Mouse (Mus musculus) monocyte, adult 2 months (primary cell): ENCODE measurements around the gene Olfr46.
"Not testable (repeated sequence)": the region's sequence is repeated elsewhere in the genome, so short reads cannot be mapped to it uniquely, and the experiment has no call there.

Experiments used
- DNase-seq, 2 experiments: peaks; one replicate each; pipeline ENCODE4 v3.0.0; 2022; ENCODE audit warnings: low spot score in 2 of 2, low read depth in 1 of 2

Olfr46 gene

DNA sequence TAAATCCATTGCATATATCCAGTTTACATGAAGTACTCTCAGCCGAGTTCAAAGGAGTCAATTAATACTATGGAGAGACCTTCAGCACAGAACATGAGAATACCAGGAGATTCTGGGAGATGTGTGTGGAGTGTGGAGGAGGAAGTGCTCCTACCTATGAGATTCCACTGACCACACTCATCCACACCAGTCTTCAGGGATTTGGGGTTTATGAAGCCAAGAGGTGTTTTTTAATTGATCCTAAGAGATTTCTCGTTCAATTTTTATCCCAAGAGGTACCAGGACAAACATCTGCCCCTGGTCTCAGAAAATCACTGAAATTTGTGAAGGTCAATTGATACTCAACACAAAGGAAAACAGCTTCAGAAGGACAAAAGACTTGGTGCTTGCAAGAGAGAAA is at the start of gene Olfr46:
Olfr46 (plus strand) TSS at position 301 of the 400 bp plus-strand sequence.
- DNase-seq: not testable (repeated sequence)

DNA sequence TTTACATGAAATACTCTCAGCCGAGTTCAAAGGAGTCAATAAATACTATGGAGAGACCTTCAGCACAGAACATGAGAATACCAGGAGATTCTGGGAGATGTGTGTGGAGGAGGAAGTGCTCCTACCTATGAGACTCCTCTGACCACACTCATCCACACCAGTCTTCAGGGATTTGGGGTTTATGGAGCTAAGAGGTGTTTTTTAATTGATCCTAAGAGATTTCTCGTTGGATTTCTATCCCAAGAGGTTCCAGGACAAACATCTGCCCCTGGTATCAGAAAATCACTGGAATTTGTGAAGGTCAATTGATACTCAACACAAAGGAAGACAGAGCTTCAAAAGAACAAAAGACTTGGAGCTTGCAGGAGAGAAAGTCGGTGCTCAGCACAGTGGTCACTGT is 33.5 kb upstream of the Olfr46 start, which contains the start of gene Olfr538:
Olfr538 (plus strand) TSS at position 301 of the 400 bp plus-strand sequence.
- DNase-seq: no peak

DNA sequence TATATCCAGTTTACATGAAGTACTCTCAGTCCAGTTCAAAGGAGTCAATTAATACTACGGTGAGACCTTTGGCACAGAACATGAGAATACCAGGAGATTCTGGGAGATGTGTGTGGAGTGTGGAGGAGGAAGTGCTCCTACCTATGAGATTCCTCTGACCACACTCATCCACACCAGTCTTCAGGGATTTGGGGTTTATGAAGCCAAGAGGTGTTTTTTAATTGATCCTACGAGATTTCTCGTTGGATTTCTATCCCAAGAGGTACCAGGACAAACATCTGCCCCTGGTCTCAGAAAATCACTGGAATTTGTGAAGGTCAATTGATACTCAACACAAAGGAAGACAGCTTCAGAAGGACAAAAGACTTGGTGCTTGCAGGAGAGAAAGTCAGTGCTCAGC is 27.6 kb downstream of the Olfr46 start, which contains the start of gene Olfr61:
Olfr61 (plus strand) TSS at position 301 of the 400 bp plus-strand sequence.
- not testable (repeated sequence) for DNase-seq

DNA sequence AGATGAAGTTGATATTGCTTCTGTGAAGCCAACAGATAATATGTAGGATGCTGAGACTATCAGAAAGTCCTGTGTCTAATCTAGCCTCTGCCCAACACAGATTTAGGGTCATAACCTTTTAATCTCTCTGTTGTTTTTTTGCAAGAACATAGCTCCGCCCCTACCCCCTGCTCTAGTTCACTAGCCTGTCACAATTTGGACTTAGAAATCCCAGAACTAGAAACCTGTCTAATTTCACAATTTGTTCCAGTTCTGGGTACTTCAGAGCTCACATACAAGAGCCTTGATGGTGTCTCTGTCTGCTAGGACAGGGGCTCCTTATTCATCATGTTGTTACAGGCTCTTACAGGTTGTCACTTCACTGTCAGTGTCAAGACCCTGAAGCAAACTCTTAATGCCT is 29.5 kb downstream of the Olfr46 start:
- no peak for DNase-seq

DNA sequence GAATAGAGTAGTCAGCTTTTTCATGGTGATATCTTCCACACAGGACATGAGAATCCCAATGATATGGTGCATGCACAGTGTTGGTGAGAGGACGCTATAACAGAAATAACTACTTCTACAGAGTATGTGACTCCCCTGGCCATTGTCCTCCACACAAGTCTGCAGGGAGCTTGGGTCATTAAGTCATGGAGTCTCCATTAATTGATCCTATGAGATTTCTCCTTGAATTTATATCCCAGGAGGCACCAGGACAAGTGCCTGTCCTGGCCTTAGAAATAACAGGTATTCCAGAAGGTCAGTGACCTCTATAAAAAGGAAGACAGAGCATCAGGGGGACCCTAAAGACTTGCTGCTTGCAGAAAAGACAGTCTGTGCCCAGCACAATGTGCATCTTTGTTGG is 45.1 kb downstream of the Olfr46 start, which contains the start of gene Olfr53:
Olfr53 (plus strand) TSS at position 301 of the 400 bp plus-strand sequence.
- DNase-seq: no peak

DNA sequence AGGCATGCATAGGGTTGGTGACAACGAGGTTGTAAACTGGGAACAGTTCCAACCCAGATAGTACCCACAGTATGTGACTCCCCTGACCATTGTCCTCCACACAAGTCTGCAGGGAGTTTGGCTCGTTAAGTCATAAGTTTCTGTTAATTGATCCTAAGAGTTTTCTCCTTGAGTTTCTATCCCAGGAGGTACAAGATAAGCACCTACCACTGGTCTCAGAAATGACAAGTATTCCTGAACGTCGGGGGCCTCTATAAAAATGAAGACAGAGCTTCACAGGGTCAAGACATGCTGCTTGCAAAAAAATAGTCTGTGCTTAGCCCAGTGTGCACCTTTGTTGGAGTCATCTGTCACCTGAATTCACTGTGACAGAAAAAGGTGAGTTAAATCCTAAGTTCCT is 58.6 kb downstream of the Olfr46 start, which contains the start of gene Olfr539:
Olfr539 (plus strand) TSS at position 301 of the 400 bp plus-strand sequence.
- DNase-seq: no peak
